Mouse (Mus musculus) embryonic fibroblast, embryonic 13.5 days (primary cell): Measurements from ENCODE around the gene Kctd2. TPM values are rescaled to one million over a fixed set of nuclear protein-coding genes. Genes with fewer than 3 reads are reported as not detected.
"Not testable (repeated sequence)": the region's sequence is repeated elsewhere in the genome, so short reads cannot be mapped to it uniquely, and the experiment has no call there.

Experiments used
- H3K27ac ChIP-seq: 2 replicates; pipeline ENCODE4 v1.5.1; 2012; ENCODE audit warnings: low read length, control low read depth, inconsistent platforms; ENCODE audit not compliant: insufficient read depth
- H3K4me1 ChIP-seq: 2 replicates; pipeline ENCODE4 v1.6.1; 2011; ENCODE audit warnings: low read length; ENCODE audit not compliant: control insufficient read depth, insufficient read depth
- H3K4me3 ChIP-seq: 2 replicates; pipeline ENCODE4 v1.5.1; 2011; ENCODE audit warnings: mild to moderate bottlenecking, control low read depth, low read length; ENCODE audit not compliant: insufficient read depth
- CTCF ChIP-seq: IDR thresholded peaks from 2 replicates; pipeline ENCODE4 v1.5.1; 2011; ENCODE audit warnings: mild to moderate bottlenecking, control low read depth, low read length, moderate library complexity, borderline replicate concordance; ENCODE audit not compliant: insufficient read depth
- POLR2A ChIP-seq: IDR thresholded peaks from 2 replicates; pipeline ENCODE4 v1.6.1; 2011; ENCODE audit warnings: low read depth, mild to moderate bottlenecking, control low read depth, low read length, moderate library complexity
- polyA plus RNA-seq: library from polyadenylated mRNA; stranded (reverse); fragments of >200 nt; gene quantifications from 2 replicates; pipeline ENCODE4 v1.2.4, GENCODE M21; 2011; ENCODE audit warnings: low read depth; ENCODE audit not compliant: missing spikeins, insufficient read length

The Kctd2 gene
- polyA plus RNA-seq, 1 experiment: 18.2 TPM

DNA sequence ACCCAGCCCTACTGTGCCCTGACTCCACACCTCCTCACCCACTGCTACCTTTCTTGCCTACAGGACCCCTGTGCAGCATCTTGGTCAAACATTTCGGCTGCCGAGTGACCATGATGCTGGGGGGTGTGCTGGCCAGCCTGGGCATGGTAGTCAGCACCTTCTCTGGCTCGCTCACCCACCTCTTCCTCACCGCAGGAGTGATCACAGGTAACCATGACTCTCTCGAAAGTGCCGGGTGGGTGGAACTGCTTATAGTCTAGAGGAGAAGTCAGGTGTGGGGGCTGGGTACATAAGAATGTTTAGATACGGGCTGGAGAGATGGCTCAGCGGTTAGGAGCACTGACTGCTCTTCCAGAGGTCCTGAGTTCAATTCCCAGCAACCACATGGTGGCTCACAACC lies 44.9 kb downstream of the Kctd2 start:
- H3K4me1 ChIP-seq: no peaks in the 10 kb centered on the region
- H3K4me3 ChIP-seq: no peak overlapping the region
- H3K27ac ChIP-seq: no peak overlapping the region
- no peak for TF ChIP-seq CTCF
- no peak for TF ChIP-seq POLR2A

DNA sequence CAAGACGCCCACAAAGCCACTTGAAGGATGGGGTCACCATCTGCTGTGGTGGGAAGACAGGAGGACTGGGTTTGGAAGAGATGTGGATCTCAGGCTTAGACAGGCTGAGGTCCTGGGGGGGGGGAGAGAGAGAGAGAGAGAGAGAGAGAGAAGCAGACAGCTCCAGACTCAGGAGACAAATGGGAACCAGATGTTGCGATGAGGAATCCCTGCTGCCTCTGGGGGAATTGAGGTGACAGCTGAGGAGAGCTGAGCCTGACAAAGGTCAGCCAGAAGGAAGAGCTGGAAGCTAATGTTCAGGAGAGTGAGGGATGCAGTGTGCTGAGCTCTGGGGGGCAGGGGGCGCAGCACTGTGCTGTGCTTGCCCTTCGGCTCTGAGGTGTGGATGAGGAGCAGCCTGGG lies 47.3 kb downstream of the Kctd2 start:
- Histone ChIP-seq H3K4me3 (no peak overlapping the region), H3K27ac (no peak overlapping the region), H3K4me1 (no peaks in the 10 kb centered on the region)
- TF ChIP-seq POLR2A: no peak
- TF ChIP-seq CTCF: no peak

DNA sequence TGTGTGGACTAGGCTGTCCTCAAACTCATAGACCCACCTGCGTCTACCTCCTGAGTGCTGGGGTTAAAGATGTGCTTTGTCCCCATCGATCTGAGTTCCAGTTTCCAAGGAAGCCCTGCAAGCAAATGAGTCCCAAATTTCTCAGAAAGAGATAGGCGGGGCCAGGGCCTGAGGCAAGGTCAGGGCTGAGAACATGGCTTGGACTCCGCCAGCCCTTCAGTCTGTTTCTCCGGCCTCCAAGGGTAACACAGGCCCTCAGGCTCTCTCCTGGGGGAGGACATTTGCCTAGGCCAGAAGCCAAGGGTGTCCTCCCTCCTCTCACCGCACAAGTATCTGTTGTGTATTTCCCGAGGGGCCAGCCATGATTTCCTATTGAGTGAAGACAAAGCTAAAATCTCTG lies 52.3 kb downstream of the Kctd2 start:
- Histone ChIP-seq H3K27ac (no peak overlapping the region), H3K4me3 (no peak overlapping the region)

DNA sequence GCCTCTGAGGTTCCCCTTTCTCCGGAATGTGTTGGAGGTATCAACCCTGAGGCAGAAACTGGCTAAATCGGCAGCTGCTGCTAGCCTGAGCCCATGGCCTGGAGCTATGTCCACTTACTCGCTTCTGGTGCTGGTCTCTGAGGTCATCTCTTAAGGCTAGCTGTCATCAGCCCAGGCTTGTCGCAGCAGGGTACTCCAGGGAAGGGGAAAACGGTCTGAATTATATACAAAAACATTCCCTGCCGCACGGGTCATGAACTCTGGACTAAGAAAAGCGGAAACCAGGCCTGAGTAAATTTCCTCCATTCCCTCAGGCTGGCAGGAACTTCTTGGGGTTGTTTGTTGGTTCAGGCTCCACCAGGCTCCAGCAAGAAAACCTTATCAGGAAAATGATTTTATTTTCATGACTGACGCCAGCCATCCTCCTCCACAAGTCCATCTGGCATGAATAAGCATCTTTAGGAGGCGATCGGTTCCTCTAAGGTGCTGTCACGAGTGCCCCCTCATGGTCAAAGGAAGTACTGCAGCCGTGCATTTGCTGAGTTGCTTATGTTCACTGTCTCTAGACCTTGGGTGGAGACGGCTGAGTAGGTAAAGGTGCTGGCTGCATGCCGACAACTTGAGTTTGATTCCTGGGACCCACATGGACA lies 53.8 kb downstream of the Kctd2 start:
- Histone ChIP-seq H3K27ac (peak overlapping the region; percentile 23), H3K4me1 (peaks cover 2% of the 10 kb centered on the region; the same call in 1 of the 2 replicates), H3K4me3 (no peak overlapping the region)
- TF ChIP-seq CTCF (peak; percentile 83; the same call in 1 of the 2 replicates), POLR2A (peak; percentile 32; the same call in 1 of the 2 replicates)

More for the DNA sequence above, 52.3 kb downstream of the Kctd2 start:
- peaks cover 2% of the 10 kb centered on the region; the same call in 1 of the 2 replicates for H3K4me1 ChIP-seq
- TF ChIP-seq POLR2A (no peak), CTCF (no peak)

DNA sequence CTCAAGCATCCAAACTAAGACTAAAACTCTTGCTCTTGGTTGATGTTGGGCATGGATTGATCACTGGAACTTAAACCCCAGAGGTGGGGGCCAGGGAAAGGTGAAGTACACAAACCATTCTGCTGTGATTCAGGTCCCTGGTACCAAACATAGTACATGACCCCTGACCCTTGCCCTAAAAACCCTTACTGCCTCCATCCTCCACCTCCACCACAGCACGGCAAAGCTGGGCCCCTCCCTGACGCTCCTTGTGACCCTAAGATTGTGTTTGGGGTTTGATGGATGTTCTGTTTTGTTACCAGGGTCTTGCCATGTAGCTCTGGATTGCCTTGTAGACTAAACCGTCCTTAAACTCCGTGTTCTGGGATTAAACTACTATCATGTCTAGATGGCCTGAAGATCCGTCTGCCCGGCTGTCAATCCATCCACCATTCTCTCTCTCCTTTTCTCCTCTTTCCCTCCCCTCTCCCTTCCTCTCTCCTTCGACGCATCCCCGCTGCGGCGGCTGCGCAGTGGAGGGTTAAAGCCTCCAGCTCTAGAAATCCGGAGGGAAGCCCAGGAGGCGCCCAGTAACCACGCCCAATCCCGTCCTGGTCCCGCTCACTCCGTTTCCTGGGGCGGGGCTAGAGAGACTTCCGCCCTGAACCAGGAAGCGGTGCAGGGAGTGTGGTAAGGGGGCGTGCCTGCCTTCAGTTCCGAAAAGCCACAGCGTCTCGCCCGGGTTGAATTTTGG lies 55.3 kb downstream of the Kctd2 start, which contains the start of gene Armc7:
Gene Armc7, plus strand, starts transcription at position 643 of the 733 bp plus-strand sequence.
- Histone ChIP-seq H3K4me3 (peak within 1 kb of the TSS; percentile 87), H3K4me1 (peaks cover 2% of the 10 kb centered on the region; the same call in 1 of the 2 replicates), H3K27ac (peak within 1 kb of the TSS; percentile 36)
- TF ChIP-seq CTCF (no peak), POLR2A (peak; percentile 94)

DNA sequence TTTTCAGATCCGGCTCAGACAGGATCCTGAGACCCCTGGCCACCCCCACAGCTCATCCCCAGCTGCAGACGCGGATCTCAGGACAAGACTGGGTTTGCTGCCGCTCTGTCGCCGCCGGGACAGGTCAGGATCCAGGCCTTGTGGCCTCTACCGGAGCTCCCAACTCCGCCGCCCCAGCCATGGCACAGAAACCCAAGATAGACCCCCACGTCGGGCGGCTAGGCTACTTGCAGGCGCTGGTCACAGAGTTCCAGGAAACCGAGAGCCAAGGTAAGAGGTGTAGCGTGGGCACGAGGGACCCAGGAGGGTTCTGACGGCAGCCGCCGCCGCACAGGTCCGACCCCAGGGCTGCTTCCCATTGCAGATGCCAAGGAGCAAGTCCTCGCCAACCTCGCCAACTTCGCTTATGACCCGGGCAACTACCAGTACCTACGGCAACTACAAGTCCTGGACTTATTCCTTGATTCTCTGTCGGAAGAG lies 55.9 kb downstream of the Kctd2 start:
- H3K27ac ChIP-seq: no peak overlapping the region

DNA sequence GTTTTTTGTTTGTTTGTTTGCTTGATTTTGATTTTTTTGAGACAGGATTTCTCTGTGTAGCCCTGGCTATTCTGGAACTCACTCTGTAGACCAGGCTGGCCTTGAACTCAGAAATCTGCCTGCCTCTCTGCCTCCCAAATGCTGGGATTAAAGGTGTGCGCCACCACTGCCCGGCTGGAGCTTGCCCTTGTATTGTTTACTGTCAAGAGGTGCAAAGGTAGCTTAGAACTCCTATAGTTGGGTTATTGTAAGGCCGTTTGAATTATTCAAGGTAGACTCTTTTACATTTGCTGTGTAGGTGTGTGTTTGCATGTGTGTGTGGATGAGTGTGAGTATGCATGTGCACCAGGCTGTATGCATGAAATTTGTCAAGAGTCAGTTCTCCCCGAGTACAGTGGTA lies 56.7 kb downstream of the Kctd2 start:
- H3K27ac ChIP-seq, H3K4me1 ChIP-seq, H3K4me3 ChIP-seq: not testable (repeated sequence)

More for the DNA sequence above, 55.9 kb downstream of the Kctd2 start:
- TF ChIP-seq CTCF (no peak), POLR2A (no peak)
- peaks cover 2% of the 10 kb centered on the region; the same call in 1 of the 2 replicates for H3K4me1 ChIP-seq
- peak overlapping the region; percentile 87 for H3K4me3 ChIP-seq

DNA sequence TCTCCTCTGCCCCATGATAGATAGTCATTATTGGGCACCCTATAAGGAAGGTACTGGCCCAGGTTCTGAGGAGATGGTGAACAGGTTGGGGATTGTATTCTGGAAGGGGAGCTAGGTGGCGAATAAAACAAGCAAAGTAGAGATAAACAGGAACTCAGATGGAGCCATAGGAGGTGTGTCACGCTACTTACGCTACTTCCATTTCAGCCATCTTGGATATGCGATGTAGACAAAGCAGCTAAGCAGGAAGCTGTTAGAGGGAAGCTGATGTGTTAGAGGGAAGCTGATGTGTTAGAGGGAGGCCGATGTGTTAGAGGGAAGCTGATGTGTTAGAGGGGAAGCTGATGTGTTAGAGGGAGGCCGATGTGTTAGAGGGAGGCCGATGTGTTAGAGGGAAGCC lies 57.5 kb downstream of the Kctd2 start:
- not testable (repeated sequence) for H3K4me3 ChIP-seq, H3K27ac ChIP-seq, H3K4me1 ChIP-seq

DNA sequence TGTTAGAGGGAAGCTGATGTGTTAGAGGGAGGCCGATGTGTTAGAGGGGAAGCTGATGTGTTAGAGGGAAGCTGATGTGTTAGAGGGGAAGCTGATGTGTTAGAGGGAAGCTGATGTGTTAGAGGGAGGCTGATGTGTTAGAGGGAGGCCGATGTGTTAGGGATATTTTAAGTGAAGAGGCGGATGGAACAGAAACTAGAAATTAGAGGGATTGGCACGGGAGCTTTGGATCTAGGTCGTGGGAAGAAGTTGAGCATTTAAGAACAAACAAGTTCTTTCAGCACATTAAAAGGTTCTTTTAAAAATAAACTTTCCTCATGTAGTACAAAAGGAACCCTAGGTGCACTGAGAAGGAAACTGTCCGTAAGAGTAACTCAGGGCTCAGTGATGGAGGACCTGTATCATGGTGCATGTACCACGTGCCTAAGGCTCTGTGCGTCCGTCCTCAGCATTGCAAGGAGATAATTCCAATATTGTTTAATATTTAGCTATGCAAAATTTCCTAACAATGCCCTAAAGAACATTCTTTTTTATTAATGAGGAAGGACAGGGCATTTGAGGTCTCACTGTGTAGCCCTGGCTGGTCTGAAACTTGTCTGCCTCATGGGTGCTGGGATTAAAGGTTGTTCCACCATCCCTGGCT lies 58.5 kb downstream of the Kctd2 start:
- Histone ChIP-seq H3K4me1 (peaks cover 2% of the 10 kb centered on the region; the same call in 1 of the 2 replicates), H3K4me3 (no peak overlapping the region), H3K27ac (no peak overlapping the region)
- TF ChIP-seq CTCF: no peak
- TF ChIP-seq POLR2A: no peak

Other genes with a start within 250 kb of the Kctd2 start
- 11.6 and 13.3 TPM in 2 replicates for gene Tmem104, start 232.6 kb upstream of the Kctd2 start, polyA plus RNA-seq
- gene Nat9, start 232.3 kb upstream of the Kctd2 start, polyA plus RNA-seq: 13.3 and 20.7 TPM in 2 replicates
- gene Grin2c, start 152.9 kb upstream of the Kctd2 start, polyA plus RNA-seq: not detected in 2 replicates
- gene Fdxr, start 143.1 kb upstream of the Kctd2 start, polyA plus RNA-seq: 4.1 and 6.4 TPM in 2 replicates
- 0.15 TPM in 1 of 2 replicates, not detected in the other for gene Fads6, start 122.5 kb upstream of the Kctd2 start, polyA plus RNA-seq
- not detected in 2 replicates for gene Otop2, start 113.0 kb upstream of the Kctd2 start, polyA plus RNA-seq
- 0.15 TPM in 1 of 2 replicates, not detected in the other for gene Ush1g, start 98.1 kb upstream of the Kctd2 start, polyA plus RNA-seq
- gene Otop3, start 85.4 kb upstream of the Kctd2 start, polyA plus RNA-seq: not detected in 2 replicates
- gene Hid1, start 52.4 kb upstream of the Kctd2 start, polyA plus RNA-seq: 3.2 and 5.9 TPM in 2 replicates
- gene Cdr2l, start 38.2 kb upstream of the Kctd2 start, polyA plus RNA-seq: 24.2 and 29.5 TPM in 2 replicates
- gene Mrpl58, start 16.4 kb upstream of the Kctd2 start, polyA plus RNA-seq: 35.3 and 46.6 TPM in 2 replicates
- 334 and 405 TPM in 2 replicates for gene Atp5h, start 166 bp upstream of the Kctd2 start, polyA plus RNA-seq
- not detected in 2 replicates for gene Trim80, start 20.4 kb downstream of the Kctd2 start, polyA plus RNA-seq
- not detected in 2 replicates for gene Slc16a5, start 42.3 kb downstream of the Kctd2 start, polyA plus RNA-seq
- 7.1 and 8.2 TPM in 2 replicates for gene Armc7, start 55.5 kb downstream of the Kctd2 start, polyA plus RNA-seq
- 54.2 and 76.2 TPM in 2 replicates for gene Nt5c, start 71.7 kb downstream of the Kctd2 start, polyA plus RNA-seq
- 141 and 164 TPM in 2 replicates for gene Jpt1, start 94.3 kb downstream of the Kctd2 start, polyA plus RNA-seq
- gene Sumo2, start 116.1 kb downstream of the Kctd2 start, polyA plus RNA-seq: 408 and 505 TPM in 2 replicates
- 68.0 and 81.1 TPM in 2 replicates for gene Nup85, start 144.3 kb downstream of the Kctd2 start, polyA plus RNA-seq
- 31.0 and 36.5 TPM in 2 replicates for gene Mrps7, start 183.8 kb downstream of the Kctd2 start, polyA plus RNA-seq
- 17.0 and 30.3 TPM in 2 replicates for gene Gga3, start 183.9 kb downstream of the Kctd2 start, polyA plus RNA-seq
- gene Mif4gd, start 192.8 kb downstream of the Kctd2 start, polyA plus RNA-seq: 22.3 and 26.6 TPM in 2 replicates
- 13.6 and 14.0 TPM in 2 replicates for gene Slc25a19, start 208.2 kb downstream of the Kctd2 start, polyA plus RNA-seq